Mouse (Mus musculus) thymus, postnatal 14 days (tissue): ENCODE results near the gene Acsm3.
"Not testable (repeated sequence)": the region's sequence is repeated elsewhere in the genome, so short reads cannot be mapped to it uniquely, and the experiment has no call there.

Experiments
- DNase-seq: peaks from one replicate; pipeline ENCODE4 v3.0.0; 2021

Gene Acsm3

GRCm38 (mm10) chr7:119760527-119760951, at the start of gene Acsm3:
TSS of gene Acsm3 (plus strand) at chr7:119760923.
- no peak for DNase-seq

- DNase-seq: no peak
Measured at GRCm38 (mm10) chr7:119714111-119714510, 46.6 kb upstream of the Acsm3 start.

GRCm38 (mm10) chr7:119720253-119720946, 40.3 kb upstream of the Acsm3 start, which contains the start of gene Thumpd1:
TSS of gene Thumpd1 (minus strand) at chr7:119720798.
- DNase-seq: peak; percentile 94

GRCm38 (mm10) chr7:119720947-119721310, 39.8 kb upstream of the Acsm3 start:
- peak; percentile 6 for DNase-seq

- DNase-seq: no peak
Measured at GRCm38 (mm10) chr7:119727621-119728020, 33.1 kb upstream of the Acsm3 start.

DNA sequence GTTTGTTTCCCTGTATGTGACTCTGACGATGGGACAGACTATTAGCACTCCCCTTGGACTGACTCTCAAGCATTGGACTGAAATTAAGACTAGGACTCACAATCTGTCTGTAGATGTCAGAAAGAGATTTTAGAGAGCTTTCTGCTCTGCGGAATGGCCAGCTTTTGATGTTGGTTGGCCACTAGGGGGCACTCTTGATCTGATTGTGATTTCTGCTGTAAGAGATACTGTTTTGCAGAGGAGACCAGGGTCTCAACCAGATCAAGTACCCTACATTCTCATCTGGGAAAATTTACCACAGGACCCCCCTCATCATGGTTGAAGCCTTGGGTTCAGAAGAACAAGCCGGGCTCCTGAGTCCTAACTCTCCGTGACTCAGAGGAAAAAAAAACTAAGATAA, 29.5 kb upstream of the Acsm3 start:
- peak; percentile 37 for DNase-seq

DNA sequence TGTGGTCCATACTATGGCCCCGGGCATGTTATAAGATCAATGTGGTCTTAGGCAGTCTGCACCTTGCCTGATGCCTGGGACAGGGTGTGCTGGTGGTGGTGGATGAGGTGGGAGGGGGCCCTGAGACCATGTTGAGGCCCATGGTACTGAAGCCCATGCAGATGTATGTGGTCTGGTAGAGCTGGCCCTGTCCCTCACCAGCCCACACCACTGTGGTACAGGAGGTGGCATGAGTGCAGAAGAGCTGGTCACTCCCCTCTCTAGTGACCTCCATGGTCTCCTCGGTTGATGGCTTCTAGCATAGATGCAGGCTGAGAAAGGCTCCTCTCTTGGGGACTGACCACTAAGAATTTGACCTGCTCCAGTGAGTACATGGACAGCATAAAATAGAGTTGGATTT, 21.8 kb upstream of the Acsm3 start:
- no peak for DNase-seq

- DNase-seq: not testable (repeated sequence)
Measured at GRCm38 (mm10) chr7:119739798-119740468, 20.8 kb upstream of the Acsm3 start.

- peak; percentile 22 for DNase-seq
Measured at GRCm38 (mm10) chr7:119744321-119744720, 16.4 kb upstream of the Acsm3 start.

- DNase-seq: no peak
Measured at GRCm38 (mm10) chr7:119745869-119746268, 14.9 kb upstream of the Acsm3 start.

DNA sequence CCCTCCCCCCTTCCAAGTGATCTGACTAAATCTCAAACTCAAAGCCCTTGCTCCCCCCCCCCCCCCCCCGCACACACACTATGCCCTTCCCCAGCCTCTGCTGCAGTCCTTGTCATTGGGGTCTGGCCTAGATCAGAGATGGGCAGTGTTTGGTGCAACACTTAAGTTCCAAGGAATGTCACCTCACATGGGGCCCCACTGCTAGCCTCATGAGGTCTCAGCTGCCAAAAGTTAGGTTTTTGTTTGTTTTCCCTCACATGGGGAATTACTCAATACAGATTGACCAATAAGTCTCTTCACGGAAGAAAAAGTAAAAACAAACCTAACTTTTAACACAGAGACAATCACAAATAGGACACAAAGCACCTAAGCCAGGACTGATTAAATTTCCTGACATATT, 12.0 kb upstream of the Acsm3 start:
- no peak for DNase-seq

DNA sequence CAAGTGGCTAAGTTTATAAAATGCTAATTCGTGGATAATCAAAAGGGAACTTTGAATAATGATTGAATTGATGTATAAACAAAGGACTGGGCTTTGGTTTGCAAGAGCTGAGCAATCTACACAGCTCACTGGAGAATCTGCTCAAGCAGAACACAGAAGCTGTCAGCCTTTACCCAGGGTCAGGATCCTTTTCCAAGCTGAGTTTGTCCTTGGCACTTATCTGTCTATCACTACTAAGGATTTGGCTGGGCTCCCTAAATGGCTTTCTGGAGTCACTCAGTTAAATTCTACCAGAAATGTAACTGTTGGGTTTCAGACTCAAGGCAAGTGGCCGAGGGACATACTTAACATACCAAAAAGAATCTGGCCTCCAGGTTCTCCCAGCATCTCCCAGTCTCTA, 10.8 kb upstream of the Acsm3 start:
- DNase-seq: no peak

DNA sequence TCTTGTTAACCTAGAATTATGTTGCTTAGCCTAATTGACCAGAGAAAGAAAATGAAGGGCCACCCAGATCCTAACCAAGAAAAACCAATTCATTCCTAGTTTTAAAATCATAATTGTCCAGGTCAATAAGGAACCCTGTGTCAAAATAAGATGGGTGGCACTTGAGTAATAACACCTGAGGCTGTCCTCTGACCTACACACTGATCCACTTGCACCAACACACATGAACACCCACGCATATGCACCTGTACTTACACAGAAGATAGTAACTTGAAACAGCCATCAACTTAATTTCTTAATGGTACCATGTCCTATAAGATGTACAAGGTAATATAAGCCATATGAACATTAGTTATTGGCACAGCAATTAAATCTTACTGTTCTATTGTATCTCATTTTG, 7.0 kb upstream of the Acsm3 start:
- no peak for DNase-seq

DNA sequence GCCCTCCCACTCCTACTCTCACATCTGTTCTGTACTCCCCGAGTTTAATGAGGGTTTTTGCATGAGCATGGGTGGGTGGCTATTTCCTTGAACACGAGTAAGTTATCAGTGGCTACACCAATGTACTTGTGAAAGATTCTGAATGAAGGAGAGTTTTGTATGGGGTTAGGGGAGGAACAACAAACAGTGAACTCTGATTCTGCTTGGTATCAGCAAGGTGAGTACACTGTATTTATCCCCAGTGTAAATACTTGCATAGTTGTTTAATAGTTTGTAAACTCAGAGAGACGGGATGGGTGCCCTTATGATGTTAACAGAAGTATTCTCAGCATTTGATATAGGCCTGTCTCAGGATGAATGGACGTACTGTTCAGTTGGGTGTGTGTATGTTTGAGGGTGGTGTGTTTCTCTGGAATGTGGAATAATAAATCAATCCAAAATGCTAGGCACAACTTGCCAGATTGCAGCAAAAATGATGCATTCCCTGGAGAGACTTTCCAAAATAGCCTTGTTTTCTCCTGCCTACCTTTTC, 1.5 kb downstream of the Acsm3 start:
- DNase-seq: no peak

DNA sequence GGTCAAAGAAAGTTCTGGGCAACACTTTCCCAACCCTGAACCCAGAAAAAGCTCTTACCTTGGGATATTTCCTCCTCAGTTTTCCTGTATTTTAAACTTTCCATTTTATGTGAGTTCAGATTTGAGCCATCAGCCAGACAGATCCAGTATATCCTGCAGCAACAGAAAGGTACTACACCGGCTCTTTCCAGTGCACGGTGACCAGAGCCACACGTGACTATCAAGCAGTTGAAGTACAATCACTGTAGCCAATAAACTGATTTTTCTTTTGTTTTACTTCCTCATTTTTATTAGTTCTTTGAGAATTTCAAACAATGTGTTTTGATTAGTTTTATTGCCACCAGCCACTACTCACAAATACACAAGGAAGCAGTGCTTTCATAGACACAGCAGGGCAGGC, 3.7 kb downstream of the Acsm3 start:
- no peak for DNase-seq

DNA sequence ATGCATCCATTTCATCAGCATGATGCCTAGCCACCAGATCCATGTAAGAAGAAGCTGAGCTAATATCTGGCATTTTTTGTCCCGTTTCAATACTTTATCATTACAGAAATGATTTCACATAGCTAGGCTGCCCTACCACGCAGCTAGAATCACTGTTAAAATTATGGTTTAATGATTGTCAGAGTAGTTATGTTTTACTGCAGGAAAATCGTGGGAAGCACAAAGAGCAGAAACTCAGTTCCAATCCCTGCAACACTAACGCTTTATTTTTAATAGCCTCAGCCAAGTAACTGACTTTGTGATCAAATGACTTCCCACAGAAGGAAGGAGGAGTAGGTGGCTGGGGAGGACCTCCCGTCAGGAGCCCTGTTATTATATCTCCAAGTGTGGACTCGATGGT, 6.3 kb downstream of the Acsm3 start:
- DNase-seq: no peak

- DNase-seq: no peak
Measured at GRCm38 (mm10) chr7:119769895-119770294, 9.2 kb downstream of the Acsm3 start.

DNA sequence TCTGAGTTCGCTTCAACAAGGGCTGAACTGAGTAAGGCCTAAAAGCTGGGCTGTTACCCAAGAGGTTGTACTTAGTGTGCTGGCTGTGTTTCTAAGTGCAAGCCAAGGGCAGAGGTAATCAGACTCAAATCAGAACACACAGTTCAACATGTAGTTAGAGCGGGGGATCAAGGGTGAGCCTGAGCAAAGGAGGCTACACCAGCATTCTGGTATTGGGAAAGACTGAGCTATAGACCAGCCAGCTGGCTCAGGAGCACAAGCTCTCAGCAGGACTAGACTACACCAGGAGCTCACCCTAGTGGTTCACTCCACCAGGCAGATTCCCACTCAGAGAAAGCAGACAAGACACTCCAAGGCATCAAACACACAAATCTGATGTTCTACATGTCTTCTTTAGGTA, 22.7 kb downstream of the Acsm3 start:
- no peak for DNase-seq

- no peak for DNase-seq
Measured at GRCm38 (mm10) chr7:119784908-119785307, 24.2 kb downstream of the Acsm3 start.

DNA sequence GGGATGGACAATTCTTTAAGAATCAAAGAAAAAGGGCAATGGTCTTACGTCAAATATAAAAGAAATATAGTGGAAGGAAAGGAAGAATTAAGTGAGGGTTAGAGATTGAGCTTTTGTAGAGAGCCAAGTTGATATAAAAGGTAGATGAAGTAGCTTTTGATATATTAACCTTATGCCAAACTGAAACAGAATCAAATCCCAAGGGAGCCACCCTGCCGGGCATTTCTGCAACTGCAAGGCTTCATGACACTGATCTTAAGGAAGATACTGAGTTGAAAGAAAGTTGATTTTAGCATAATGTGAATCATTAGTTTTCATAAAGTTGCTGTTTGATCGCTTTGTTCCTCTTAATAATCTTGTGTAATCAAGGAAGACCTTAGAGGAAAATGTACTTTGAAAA, 28.3 kb downstream of the Acsm3 start:
- DNase-seq: no peak

DNA sequence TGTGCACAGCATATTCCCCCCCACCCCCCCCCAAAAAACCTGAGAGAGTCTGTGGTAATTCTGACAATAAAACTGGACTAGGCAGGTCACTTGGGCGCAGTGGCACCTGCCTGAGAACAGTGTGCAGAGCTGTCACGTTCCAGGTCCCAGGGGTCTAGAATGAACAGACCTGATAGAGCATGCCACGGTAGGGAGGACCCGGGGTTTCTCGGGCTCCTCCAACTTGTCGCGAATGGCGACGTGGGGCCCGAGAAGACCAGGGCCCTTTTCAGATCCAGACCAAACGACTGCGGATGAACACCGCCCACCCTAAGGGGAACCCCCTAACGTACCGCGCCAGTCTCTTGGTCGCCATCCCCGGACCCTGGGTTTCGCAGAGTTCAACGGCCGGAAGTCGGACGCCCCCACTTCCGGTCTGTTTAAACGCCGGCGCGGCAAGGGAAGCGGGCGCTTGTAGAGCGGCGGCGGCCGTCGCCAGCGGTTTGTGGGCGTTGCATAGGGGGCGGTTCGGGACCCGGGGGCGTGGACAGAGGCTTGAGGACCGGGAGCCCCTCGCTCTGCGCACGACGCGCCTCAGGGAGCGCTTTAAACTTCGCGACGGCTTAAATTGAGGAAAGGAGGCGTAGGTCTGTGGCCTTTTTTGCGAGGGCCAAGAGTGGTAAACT, 33.0 kb downstream of the Acsm3 start, which contains the start of the genes Rexo5 and Eri2:
Gene Rexo5, plus strand, starts transcription at position 421 of the 665 bp plus-strand sequence.
Gene Eri2, minus strand, starts transcription at position 473 of the 665 bp plus-strand sequence.
- DNase-seq: peak; percentile 92

GRCm38 (mm10) chr7:119794251-119794638, 33.5 kb downstream of the Acsm3 start:
- no peak for DNase-seq

DNA sequence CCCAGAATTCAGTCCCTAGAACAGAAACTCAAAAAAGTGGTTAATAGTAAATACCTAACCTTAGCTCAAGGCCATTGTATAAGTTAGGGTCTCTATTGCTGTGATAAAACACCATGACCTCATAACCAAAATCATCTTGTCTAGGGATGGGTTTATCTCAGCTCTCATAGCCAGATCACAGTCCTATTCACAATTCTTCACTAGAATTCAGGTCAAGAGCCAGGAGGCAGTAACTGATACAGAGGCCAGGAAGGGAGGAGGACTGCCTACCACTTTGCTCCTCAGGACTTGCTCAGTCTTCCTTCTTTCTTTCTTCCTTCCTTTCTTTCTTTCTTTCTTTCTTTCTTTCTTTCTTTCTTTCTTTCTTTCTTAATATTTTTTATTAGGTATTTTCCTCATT, 34.6 kb downstream of the Acsm3 start:
- no peak for DNase-seq

DNA sequence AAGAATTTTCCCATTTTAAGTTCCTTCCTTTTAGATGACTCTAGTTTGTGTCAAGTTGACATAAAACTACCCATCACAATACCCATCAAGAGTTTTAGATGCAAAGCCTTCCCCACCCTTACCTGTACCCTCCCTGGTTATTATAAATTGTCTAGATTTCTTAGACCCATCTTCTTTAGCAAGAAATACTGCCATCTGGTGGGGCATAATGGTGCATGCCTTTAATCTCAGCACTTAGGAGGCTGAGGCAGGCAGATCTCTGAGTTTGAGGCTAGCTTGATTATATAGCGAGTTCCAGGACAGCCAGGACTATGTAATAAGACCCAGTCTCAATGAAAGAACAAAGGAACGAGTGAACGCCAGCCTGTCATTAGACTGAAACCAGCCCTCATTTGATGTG, 39.8 kb downstream of the Acsm3 start:
- DNase-seq: peak; percentile 8
